Mouse (Mus musculus) hindbrain, embryonic 10.5 days (tissue): ENCODE measurements around the gene Zfp773. TPM values are rescaled to one million over a fixed set of nuclear protein-coding genes. Genes with fewer than 3 reads are reported as not detected.
"Not testable (repeated sequence)": the region's sequence is repeated elsewhere in the genome, so short reads cannot be mapped to it uniquely, and the experiment has no call there.

Experiments used
- DNase-seq: peaks from one replicate; pipeline ENCODE4 v3.0.0-alpha.2; 2017; ENCODE audit warnings: low spot score
- H3K27ac ChIP-seq: fragments of 300-500 bp; sonication (generic); 2 replicates; pipeline ENCODE4 v1.5.1; 2016; ENCODE audit warnings: mild to moderate bottlenecking, moderate library complexity
- H3K27me3 ChIP-seq: fragments of 300-500 bp; sonication (generic); 2 replicates; pipeline ENCODE4 v1.6.1; 2016; ENCODE audit warnings: mild to moderate bottlenecking; ENCODE audit not compliant: poor library complexity, insufficient read depth, severe bottlenecking
- H3K36me3 ChIP-seq: fragments of 300-500 bp; sonication (generic); 2 replicates; pipeline ENCODE4 v1.6.1; 2016; ENCODE audit warnings: mild to moderate bottlenecking, moderate library complexity
- H3K4me1 ChIP-seq: fragments of 300-500 bp; sonication (generic); replicated peaks from 2 replicates; pipeline ENCODE4 v1.6.1; 2016; ENCODE audit warnings: mild to moderate bottlenecking
- H3K4me3 ChIP-seq: fragments of 300-500 bp; sonication (generic); 2 replicates; pipeline ENCODE4 v1.5.1; 2016; ENCODE audit warnings: mild to moderate bottlenecking, moderate library complexity
- H3K9me3 ChIP-seq: fragments of 300-500 bp; sonication (generic); 2 replicates; pipeline ENCODE4 v1.6.1; 2016; ENCODE audit warnings: mild to moderate bottlenecking, moderate library complexity
- WGBS: fragments of 180-500 bp; shearing (Covaris S2); methylation state at CpG from one replicate; pipeline ENCODE4 v1.1.7; 2016; 5-methylcytosine and 5-hydroxymethylcytosine counted together
- polyA plus RNA-seq: library from polyadenylated mRNA; unstranded; fragments of >200 nt; fragmentation: Nextera tagmentation; extraction: Ambion mirVana; gene quantifications from 2 replicates; pipeline ENCODE4 v1.2.1, GENCODE M21; 2016

The Zfp773 gene
- 4.4 and 6.1 TPM in 2 replicates for polyA plus RNA-seq

DNA sequence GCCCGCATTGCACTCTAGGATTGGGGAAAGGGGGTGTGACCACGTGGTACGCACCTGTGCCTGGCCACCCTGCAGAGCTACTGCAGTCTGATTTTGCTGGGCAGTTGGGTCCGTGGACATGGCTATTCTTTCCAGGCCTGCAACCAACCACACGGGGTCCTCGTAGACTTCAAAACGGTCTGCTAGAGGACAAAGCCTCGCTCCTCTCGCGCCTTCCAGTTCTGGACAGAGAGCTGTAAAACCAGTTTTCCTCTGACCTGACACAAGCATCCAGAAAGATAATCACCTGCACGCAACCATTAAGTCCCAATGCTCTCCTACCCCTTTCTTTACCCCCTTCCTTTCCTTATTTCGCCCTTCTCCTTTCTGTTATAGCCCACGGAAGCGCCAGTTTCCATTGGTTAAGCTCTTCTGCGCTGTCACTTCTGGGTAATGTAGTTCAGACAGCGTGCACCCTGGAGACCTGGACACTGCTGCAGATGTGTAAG is at the start of gene Zfp773:
TSS of gene Zfp773 (minus strand) at position 377 of the 488 bp plus-strand sequence.
- no peaks in the 10 kb centered on the region for H3K27me3 ChIP-seq
- peaks cover 10% of the 10 kb centered on the region for H3K4me1 ChIP-seq
- peak within 1 kb of the TSS; percentile 53 for H3K4me3 ChIP-seq
- WGBS = 8% methylated on average over 16 of the region's 16 CpGs
- H3K9me3 ChIP-seq = no peaks in the 10 kb centered on the region
- DNase-seq = peak; percentile 79
- H3K36me3 ChIP-seq = peaks cover 19% of the 10 kb centered on the region
- peak within 1 kb of the TSS; percentile 88 for H3K27ac ChIP-seq

DNA sequence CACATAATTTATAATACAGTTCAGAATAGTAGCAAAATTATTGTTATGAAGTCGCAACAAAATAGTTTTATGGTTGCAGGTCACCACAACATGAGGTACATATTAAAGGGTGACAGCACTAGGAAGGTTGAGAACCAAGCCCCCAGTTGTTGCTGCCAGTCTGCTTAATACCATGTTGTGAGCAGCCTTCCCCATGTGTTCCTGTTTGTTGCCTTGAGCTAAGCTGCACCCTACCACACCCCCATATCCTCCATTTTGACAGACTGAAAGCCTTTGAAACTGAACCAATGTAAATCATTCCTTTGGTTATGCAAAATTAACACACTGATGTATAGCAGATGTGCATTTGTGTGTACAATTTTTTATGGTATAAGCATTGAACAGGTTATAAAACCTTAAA is 49.3 kb upstream of the Zfp773 start:
- whole genome bisulfite sequencing = 88% methylated on average over 1 of the region's 1 CpGs
- no peak for DNase-seq
- peaks cover 28% of the 10 kb centered on the region for H3K36me3 ChIP-seq
- no peaks in the 10 kb centered on the region for H3K9me3 ChIP-seq
- H3K4me1 ChIP-seq = no peaks in the 10 kb centered on the region
- H3K27me3 ChIP-seq = no peaks in the 10 kb centered on the region
- H3K4me3 ChIP-seq = no peak overlapping the region
- no peak overlapping the region for H3K27ac ChIP-seq

DNA sequence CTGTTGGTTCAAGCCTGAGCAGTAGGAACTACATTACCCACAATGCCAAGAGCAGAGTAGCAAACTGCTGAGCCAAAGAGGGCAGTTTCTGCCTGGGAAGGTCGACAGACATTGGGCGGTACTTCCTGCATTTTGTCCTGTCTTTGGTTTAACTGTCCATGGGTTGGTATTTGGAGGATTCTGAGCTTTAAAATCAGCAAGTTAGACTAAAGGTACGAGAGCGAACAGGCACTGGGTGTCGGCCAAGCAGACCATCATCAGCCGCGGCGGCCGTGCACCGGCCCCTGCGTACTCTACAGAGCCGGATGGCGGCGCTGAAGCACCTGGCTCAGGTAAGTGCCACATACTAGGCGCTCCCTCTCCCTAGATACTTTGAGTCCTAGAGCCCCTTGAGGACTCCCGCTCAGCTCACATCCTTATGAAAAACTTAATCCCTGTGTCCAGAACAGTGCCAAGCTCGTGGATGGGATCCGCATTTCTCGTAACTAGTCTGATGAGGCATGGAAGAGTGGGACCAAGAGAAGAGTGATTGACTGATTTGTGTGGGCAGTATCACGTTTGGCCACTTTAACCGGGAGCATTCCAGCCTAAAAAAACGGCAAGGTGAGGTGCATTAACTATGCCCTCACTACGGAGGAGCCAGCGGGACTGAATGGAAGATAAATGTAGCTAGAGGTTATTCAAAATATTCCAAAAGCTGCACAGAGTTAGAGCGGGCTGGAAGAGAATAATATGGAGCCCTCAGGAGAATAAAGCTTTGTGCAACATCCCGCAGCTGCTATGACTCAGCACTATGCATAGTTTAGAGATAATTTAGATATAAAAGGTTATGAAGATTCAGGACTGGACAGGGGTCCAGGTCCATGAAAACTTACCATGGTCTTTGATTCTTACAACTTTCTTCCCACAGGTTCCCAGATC is 34.9 kb upstream of the Zfp773 start, which contains the start of gene Zfp418:
TSS of gene Zfp418 (plus strand) at position 104 of the 921 bp plus-strand sequence.
- H3K27ac ChIP-seq = peak within 1 kb of the TSS; percentile 83
- peaks cover 16% of the 10 kb centered on the region for H3K36me3 ChIP-seq
- H3K27me3 ChIP-seq = no peaks in the 10 kb centered on the region
- 3% methylated on average over 26 of the region's 26 CpGs for WGBS
- peak; percentile 39 for DNase-seq
- peaks cover 7% of the 10 kb centered on the region; the same call in 1 of the 2 replicates for H3K4me1 ChIP-seq
- peak within 1 kb of the TSS; percentile 70 for H3K4me3 ChIP-seq
- H3K9me3 ChIP-seq = no peaks in the 10 kb centered on the region

DNA sequence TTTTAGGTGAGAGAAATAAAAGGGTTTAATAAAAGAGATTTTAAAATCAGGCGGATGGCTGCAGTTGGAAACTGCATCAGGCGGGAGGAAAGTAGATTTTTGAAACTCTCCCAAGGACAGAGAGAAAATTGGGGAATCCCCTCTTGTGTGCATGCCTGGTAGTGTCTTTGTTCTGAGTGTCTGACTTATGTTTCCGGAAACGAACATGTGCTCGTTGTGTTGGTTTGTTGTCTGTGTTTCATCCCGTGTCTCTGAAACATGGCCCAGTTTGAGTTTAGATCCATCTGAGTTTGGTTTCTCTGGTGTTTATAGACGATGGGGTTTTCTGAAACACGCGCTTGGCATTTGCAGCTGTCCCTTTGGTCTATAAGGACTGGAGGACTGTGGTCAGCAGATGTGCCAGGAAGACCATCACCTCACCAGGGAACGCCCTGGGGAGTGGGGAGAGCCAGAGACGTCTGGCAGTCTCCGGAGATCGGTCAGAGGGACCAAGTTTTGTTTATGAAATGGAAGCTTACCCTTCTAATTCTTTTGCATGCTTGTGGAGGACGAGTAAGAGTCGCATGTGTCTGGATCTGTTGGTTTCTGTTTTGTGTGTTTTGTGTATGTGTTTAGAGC is 9.5 kb upstream of the Zfp773 start:
- 90% methylated on average over 15 of the region's 15 CpGs for WGBS
- Histone ChIP-seq H3K9me3 (peaks cover 22% of the 10 kb centered on the region), H3K27me3 (no peaks in the 10 kb centered on the region), H3K4me3 (no peak overlapping the region), H3K4me1 (no peaks in the 10 kb centered on the region), H3K36me3 (no peaks in the 10 kb centered on the region), H3K27ac (no peak overlapping the region)
- no peak for DNase-seq

DNA sequence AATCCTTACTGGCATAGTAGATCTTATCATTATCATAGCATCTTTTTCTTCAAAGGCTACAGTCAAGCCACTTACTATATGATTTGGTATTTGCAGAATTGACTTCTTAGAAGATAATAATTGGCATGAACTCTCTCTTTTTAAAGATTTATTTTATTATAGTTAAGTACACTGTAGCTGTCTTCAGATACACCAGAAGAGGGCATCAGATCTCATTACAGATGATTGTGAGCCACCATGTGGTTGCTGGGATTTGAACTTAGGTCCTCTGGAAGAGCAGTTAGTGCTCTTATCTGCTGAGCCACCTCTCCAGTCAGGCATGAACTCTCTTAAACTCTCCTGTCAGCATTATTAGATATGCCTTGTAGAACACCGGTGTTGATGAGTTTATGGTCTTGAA is 7.7 kb upstream of the Zfp773 start:
- Histone ChIP-seq H3K27ac (no peak overlapping the region), H3K4me3 (no peak overlapping the region), H3K36me3 (no peaks in the 10 kb centered on the region), H3K27me3 (no peaks in the 10 kb centered on the region), H3K9me3 (peaks cover 22% of the 10 kb centered on the region), H3K4me1 (no peaks in the 10 kb centered on the region)
- WGBS = 94% methylated on average over 1 of the region's 1 CpGs
- DNase-seq = no peak

DNA sequence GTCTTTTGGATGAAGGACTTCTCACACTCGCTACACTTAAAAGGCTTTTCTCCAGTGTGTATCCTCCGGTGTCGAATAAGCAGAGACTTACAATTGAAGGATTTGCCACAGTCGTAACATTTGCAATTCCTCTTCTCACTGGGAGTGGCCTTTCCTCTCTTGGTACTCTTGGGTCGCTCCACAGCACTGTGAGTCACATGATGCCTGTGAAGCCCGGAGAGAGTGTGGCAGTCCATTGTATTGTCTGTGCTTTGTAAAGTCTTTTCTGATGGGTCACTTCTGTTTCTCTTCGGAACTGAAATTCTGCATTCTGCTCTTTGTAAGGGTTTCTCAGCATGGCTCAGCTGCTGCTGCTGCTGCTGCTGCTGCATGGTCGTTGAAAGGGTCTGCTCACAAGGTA is 3.8 kb downstream of the Zfp773 start:
- 84% methylated on average over 8 of the region's 8 CpGs for WGBS
- Histone ChIP-seq H3K9me3 (no peaks in the 10 kb centered on the region), H3K27ac (no peak overlapping the region), H3K27me3 (no peaks in the 10 kb centered on the region), H3K36me3 (peaks cover 26% of the 10 kb centered on the region), H3K4me1 (peaks cover 10% of the 10 kb centered on the region), H3K4me3 (no peak overlapping the region)
- no peak for DNase-seq

DNA sequence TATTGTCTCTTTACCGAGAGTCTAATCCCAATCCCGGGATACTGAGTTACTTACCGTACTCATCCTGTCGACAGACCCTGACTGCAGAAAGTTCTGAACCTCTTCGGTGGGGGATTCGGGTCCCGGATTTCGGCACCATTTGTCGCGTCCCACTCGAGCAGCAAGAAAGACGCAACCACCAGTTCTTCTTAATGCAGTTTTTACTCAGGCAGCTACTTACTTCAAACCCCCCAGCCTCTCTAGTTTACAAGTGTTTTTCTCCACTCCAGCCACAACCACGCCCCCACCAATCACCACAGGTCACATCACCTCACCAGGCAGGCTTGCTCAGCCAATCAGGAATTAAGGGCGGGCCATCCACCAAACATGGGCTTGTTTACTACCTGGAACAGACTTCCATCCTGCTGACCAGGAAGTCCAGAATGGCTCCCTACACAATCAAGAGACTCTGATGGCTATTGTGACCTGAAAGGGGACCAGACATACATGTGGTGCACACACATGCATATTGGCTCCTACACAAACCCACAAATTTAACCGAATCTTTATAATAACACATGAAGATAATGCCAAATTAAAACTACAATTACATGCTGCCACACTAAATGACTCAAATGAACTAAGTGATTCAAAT is 5.9 kb downstream of the Zfp773 start:
- WGBS = 95% methylated on average over 15 of the region's 15 CpGs
- H3K36me3 ChIP-seq = peaks cover 26% of the 10 kb centered on the region
- not testable (repeated sequence) for H3K27ac ChIP-seq, H3K4me1 ChIP-seq, H3K9me3 ChIP-seq, DNase-seq, H3K4me3 ChIP-seq, H3K27me3 ChIP-seq

DNA sequence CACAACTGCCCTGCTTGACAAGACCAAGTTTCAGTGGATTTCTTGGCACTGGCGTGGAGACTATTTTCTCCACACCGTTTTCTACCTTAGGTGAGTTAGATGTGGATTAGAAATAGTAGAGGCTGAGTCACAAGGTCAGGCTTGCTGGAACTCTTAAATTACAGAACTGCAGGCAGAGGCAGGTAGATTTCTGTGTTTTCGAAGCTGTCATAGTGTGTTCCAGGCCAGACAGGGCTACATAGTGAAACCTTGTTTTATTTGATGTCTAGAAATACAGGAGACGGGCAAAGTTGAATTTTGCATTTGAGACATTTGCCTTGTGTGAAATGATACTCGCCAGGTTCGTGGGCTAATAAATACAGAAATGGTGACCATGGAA is 15.0 kb downstream of the Zfp773 start:
- 56% methylated on average over 6 of the region's 6 CpGs for WGBS
- H3K36me3 ChIP-seq = peaks cover 31% of the 10 kb centered on the region
- no peaks in the 10 kb centered on the region for H3K27me3 ChIP-seq
- peaks cover 11% of the 10 kb centered on the region for H3K4me1 ChIP-seq
- DNase-seq = no peak
- no peak overlapping the region; the same call in 1 of the 2 replicates for H3K27ac ChIP-seq
- H3K4me3 ChIP-seq = peak overlapping the region; percentile 63
- 0 out of 2 replicates have a peak, but pooled peaks cover 3% of the 10 kb centered on the region for H3K9me3 ChIP-seq

DNA sequence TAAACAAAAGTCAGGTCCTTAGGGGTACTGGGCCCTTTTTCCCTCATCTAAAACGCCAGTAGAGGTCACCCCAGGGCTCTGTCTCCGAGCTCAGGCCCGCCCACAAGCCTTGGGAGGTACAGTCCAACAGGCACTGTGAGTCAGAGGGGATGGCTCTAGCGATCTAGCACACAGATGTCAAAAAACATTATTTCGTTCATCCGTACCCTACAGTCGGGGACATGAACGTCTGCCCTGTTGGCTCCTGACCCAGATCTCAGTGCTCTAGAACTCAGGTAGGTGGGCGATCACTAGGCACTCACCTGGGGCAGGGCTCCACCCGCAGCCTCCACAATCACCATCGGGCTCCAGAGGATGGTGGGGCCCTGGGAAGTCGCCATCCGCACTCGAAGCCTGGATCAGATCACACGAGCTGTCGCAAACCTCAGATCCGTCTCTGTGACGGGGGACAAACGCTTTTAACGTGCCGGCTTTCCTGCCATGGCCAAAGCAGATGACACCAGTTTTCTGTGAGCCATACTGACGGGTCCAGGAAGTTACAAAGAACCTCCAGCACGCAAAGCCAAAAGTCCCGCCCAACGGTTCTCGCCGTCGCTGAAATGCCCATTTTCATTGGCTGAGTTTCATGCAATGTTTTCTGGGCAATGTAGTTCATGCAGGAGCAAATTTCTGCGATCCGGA is 15.5 kb downstream of the Zfp773 start, which contains the start of gene Zfp954:
TSS of gene Zfp954 (minus strand) at position 568 of the 681 bp plus-strand sequence.
- H3K9me3 ChIP-seq = 0 out of 2 replicates have a peak, but pooled peaks cover 3% of the 10 kb centered on the region
- H3K4me3 ChIP-seq = peak within 1 kb of the TSS; percentile 63
- WGBS = under 1% methylated on average over 30 of the region's 30 CpGs
- peak within 1 kb of the TSS; percentile 81 for H3K27ac ChIP-seq
- DNase-seq = peak; percentile 84
- H3K27me3 ChIP-seq = no peaks in the 10 kb centered on the region
- peaks cover 11% of the 10 kb centered on the region for H3K4me1 ChIP-seq
- peaks cover 36% of the 10 kb centered on the region for H3K36me3 ChIP-seq

DNA sequence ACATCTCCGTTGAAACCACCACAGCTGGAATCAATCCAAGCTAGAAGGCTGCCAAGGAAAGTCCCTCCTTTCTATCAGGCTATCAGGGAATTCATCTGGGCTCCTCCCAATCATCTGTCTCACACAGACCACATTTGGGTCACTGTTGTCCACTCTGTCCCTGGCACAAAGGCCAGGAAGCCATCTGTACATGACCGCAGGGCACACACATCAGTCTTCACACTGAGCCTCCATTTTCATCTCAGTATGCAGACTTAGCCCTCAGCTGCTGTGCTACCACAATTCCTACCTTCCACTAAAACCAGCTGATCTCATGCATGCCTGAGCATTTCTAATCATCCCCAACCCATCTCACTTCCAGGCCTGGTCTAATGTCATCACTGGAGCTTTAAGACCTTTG is 18.1 kb downstream of the Zfp773 start:
- H3K9me3 ChIP-seq = no peaks in the 10 kb centered on the region; the same call in 1 of the 2 replicates
- H3K36me3 ChIP-seq = peaks cover 62% of the 10 kb centered on the region
- H3K27ac ChIP-seq = no peak overlapping the region
- 93% methylated on average over 2 of the region's 2 CpGs for WGBS
- no peak for DNase-seq
- H3K4me3 ChIP-seq = no peak overlapping the region
- peaks cover 11% of the 10 kb centered on the region for H3K4me1 ChIP-seq
- H3K27me3 ChIP-seq = no peaks in the 10 kb centered on the region

DNA sequence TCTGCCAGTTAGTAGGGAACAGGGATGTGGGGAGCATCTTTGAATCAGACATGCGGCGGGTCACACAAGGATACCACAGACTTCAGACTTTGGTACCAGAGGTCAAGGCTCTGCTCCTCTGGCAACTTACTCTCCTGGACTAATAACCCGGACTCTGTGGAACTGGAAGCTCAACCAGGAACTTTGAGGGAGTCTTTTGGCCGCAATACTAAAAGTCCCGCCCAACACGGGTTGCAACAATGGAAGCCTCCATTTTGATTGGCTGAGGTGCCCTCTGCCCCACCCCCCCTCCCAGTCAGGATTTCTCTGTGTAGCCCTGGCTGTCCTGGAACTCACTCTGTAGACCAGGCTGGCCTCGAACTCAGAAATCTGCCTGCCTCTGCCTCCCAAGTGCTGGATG is 28.1 kb downstream of the Zfp773 start:
- DNase-seq = no peak
- 91% methylated on average over 7 of the region's 7 CpGs for WGBS
- Histone ChIP-seq H3K9me3 (peaks cover 43% of the 10 kb centered on the region), H3K36me3 (peaks cover 7% of the 10 kb centered on the region), H3K27me3 (no peaks in the 10 kb centered on the region), H3K4me1 (no peaks in the 10 kb centered on the region), H3K27ac (no peak overlapping the region), H3K4me3 (no peak overlapping the region)
